Mouse (Mus musculus) layer of hippocampus, adult 18-20 months (tissue): ENCODE measurements around the gene Nudcd2. TPM values are rescaled to one million over a fixed set of nuclear protein-coding genes. Genes with fewer than 3 reads are reported as not detected.

ENCODE experiments used
- DNase-seq, 2 experiments: peaks; one replicate each; pipeline ENCODE4 v3.0.0; 2022; ENCODE audit warnings: low spot score in 2 of 2
- total RNA-seq, 2 experiments: library from RNA; stranded (reverse); gene quantifications; 2 replicates each; pipeline ENCODE4 v1.2.3; 2021

Gene Nudcd2
- total RNA-seq, 2 experiments from 2014 or later, result 17.0 to 19.9 TPM

- DNase-seq, result no peak
Measured at GRCm38 (mm10) chr11:40754664-40755107, 21.2 kb downstream of the Nudcd2 start.

GRCm38 (mm10) chr11:40755109-40755627, 21.7 kb downstream of the Nudcd2 start, which contains the start of gene Ccng1:
TSS of gene Ccng1 (minus strand) at chr11:40755311.
- peak; percentile 91 to 96 for DNase-seq

GRCm38 (mm10) chr11:40755968-40756367, 22.5 kb downstream of the Nudcd2 start:
- DNase-seq, result no peak

- DNase-seq, result no peak
Measured at GRCm38 (mm10) chr11:40759896-40760295, 26.4 kb downstream of the Nudcd2 start.

- DNase-seq, result no peak
Measured at GRCm38 (mm10) chr11:40763395-40763794, 29.9 kb downstream of the Nudcd2 start.

- no peak for DNase-seq
Measured at GRCm38 (mm10) chr11:40764690-40765089, 31.2 kb downstream of the Nudcd2 start.

- DNase-seq, result no peak
Measured at GRCm38 (mm10) chr11:40775315-40776269, 42.1 kb downstream of the Nudcd2 start.

- DNase-seq, result no peak
Measured at GRCm38 (mm10) chr11:40781857-40782256, 48.4 kb downstream of the Nudcd2 start.

GRCm38 (mm10) chr11:40783346-40783745, 49.9 kb downstream of the Nudcd2 start:
- DNase-seq, result no peak

GRCm38 (mm10) chr11:40784326-40784725, 50.9 kb downstream of the Nudcd2 start:
- peak in 1 of 2 experiments; percentile 58 for DNase-seq

- peak; percentile 59 to 87 for DNase-seq
Measured at GRCm38 (mm10) chr11:40786900-40787299, 53.4 kb downstream of the Nudcd2 start.

Other genes starting within 250 kb of the Nudcd2 start
- gene Mat2b, start 38.5 kb upstream of the Nudcd2 start, total RNA-seq, result 100 to 1,000 TPM; 120 to 130 TPM
- gene Hmmr, start 245 bp upstream of the Nudcd2 start, total RNA-seq, result under 1 TPM in 1 of 2 experiments, not detected in 1; 0.15 TPM
- 10 to 100 TPM; 72.3 to 74.5 TPM for gene Ccng1, start 21.6 kb downstream of the Nudcd2 start, total RNA-seq